Mouse (Mus musculus): Measurements from ENCODE around the gene Traf4. TPM values are rescaled to one million over a fixed set of nuclear protein-coding genes. Genes with fewer than 3 reads are reported as not detected.

Traf4 gene
- polyA plus RNA-seq, 1 experiment, result not detected

DNA sequence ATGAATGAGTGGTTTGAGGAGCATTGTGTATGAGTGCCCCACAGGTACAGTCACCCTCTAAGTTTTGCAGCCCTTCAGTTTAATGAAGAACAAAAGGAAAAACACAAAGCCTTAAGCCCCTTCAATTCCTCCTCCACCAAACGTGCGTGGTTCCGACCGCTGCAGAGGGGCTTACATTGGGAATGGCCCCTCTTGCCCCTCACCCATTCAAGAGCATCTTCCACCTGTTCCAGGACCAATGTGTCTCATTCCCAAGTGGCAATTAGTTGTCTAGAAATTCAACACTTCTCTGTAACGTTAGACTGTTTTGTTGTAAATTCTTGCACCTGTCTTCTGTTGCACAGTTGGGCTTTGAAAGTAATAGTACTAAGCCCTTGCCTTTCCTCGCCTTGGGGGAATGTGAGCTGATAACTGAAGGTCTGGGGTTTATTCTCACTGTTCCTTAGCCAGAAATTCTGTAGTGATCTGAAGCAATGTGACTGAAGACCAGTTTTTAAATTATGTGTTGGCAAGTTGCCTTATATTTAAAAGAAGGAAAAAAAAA, 9.2 kb downstream of the Traf4 start:
- no peak for TF ChIP-seq POLR2A (IDR thresholded peaks at IDR 0.05; ENCODE audit: insufficient read depth, low read depth, low read length)
- no peak for TF ChIP-seq CTCF (IDR thresholded peaks at IDR 0.05; ENCODE audit: insufficient read depth, low read depth, low read length)
- no peak overlapping the region for H3K27ac ChIP-seq (ENCODE audit: insufficient read depth, low read depth, low read length)
- H3K4me1 ChIP-seq (ENCODE audit: control insufficient read depth, insufficient read depth, low read length), result peaks cover 26% of the 10 kb centered on the region
- no peak overlapping the region for H3K4me3 ChIP-seq (ENCODE audit: insufficient read depth, low read depth, low read length)
- WGBS, result 68% methylated on average over 6 of the region's 6 CpGs

DNA sequence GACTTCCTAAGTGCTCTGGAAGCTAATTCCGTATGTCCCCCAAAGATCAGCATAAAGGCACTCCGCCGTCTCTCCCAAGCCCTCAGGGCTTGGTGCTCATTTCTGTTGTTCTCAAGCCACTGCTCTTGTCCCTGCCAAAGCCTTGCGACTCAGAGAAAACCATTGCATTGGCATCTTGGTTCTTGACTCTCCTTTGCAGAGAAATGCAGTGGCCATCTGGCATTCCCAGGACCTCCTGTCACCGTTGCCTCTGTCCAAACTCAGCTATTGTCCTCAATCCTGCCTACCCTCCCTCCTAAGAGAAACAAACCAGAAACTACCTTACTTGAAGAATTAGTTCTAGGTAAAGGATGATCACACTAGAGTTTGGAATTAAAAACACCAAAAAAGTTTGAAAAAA, 9.7 kb downstream of the Traf4 start:
- no peak overlapping the region for H3K27ac ChIP-seq (ENCODE audit: insufficient read depth, low read depth, low read length)

DNA sequence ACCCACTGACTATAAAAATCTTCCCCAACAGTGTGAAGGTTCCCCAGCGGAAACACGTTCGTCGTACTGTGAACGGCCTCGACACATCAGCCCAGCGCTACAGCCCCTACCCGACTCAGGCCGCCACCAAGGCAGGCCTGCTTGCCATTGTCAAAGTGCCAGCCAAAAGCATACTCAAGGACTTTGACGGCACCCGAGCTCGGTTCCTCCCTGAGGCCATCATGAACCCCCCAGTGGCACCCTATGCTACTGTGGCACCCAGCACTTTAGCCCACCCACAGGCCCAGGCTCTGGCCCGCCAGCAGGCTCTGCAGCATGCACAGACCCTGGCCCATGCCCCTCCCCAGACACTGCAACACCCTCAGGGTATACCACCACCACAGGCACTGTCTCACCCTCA, 11.6 kb downstream of the Traf4 start:
- Histone ChIP-seq H3K27ac (ENCODE audit: insufficient read depth, low read depth, low read length) (peak overlapping the region; percentile 83), H3K4me3 (ENCODE audit: insufficient read depth, low read depth, low read length) (no peak overlapping the region), H3K4me1 (ENCODE audit: control insufficient read depth, insufficient read depth, low read length) (peaks cover 24% of the 10 kb centered on the region)
- WGBS, result 35% methylated on average over 13 of the region's 13 CpGs
- TF ChIP-seq POLR2A (IDR thresholded peaks at IDR 0.05; ENCODE audit: insufficient read depth, low read depth, low read length) (no peak), CTCF (IDR thresholded peaks at IDR 0.05; ENCODE audit: insufficient read depth, low read depth, low read length) (no peak)

More for the DNA sequence above, 9.7 kb downstream of the Traf4 start:
- Histone ChIP-seq H3K4me3 (ENCODE audit: insufficient read depth, low read depth, low read length) (no peak overlapping the region), H3K4me1 (ENCODE audit: control insufficient read depth, insufficient read depth, low read length) (peaks cover 26% of the 10 kb centered on the region)
- TF ChIP-seq POLR2A (IDR thresholded peaks at IDR 0.05; ENCODE audit: insufficient read depth, low read depth, low read length) (no peak), CTCF (IDR thresholded peaks at IDR 0.05; ENCODE audit: insufficient read depth, low read depth, low read length) (no peak)
- WGBS, result 71% methylated on average over 5 of the region's 5 CpGs

DNA sequence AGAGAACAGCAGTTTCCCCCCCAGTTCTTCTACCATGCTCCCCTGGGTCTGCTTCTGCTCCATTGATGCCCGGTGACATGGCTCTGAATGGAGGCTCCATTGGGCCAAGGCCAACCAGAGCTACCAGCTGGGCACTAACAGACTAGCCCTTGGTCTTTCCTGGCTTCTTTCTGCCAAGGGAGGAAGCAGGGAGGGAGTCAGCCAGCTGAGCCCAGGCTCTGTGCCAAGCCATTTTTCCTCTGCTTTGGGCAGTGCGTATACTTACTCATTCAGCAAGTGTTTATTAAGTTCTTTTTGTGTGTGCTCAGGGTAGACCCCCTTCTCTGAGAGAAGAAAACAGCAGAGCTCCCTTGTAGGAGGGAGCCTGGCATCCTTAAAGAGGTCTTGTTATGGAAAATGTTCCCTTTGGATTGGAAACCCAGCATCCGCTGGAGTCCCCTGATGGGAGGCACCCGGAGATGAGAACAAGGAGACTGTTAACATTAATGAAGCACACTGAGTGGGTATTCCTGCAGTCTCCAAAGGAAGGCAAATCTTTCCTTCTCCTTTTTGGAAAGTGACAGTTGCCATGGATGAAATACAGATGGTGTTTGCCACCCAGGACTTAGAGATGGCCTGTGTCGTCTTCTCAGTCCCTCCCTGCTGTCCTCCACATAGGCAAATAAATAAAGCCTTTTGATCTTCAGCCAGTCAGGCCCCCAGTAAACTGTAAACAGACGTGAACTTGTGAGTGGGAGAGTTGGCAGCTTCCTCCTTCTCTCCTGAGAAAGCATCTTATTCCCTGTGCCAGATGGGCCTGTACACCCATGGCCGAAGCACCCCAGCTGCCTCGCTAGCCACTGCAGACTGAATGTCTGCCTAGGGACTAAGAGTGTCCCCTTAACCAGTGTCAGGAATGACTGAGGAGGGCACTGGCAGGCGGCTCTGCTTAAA, 12.8 kb downstream of the Traf4 start:
- peaks cover 24% of the 10 kb centered on the region for H3K4me1 ChIP-seq (ENCODE audit: control insufficient read depth, insufficient read depth, low read length)
- WGBS, result 10% methylated on average over 9 of the region's 9 CpGs
- peak overlapping the region; percentile 83 for H3K27ac ChIP-seq (ENCODE audit: insufficient read depth, low read depth, low read length)
- no peak overlapping the region for H3K4me3 ChIP-seq (ENCODE audit: insufficient read depth, low read depth, low read length)
- TF ChIP-seq CTCF (IDR thresholded peaks at IDR 0.05; ENCODE audit: insufficient read depth, low read depth, low read length) (no peak), POLR2A (IDR thresholded peaks at IDR 0.05; ENCODE audit: insufficient read depth, low read depth, low read length) (no peak)

DNA sequence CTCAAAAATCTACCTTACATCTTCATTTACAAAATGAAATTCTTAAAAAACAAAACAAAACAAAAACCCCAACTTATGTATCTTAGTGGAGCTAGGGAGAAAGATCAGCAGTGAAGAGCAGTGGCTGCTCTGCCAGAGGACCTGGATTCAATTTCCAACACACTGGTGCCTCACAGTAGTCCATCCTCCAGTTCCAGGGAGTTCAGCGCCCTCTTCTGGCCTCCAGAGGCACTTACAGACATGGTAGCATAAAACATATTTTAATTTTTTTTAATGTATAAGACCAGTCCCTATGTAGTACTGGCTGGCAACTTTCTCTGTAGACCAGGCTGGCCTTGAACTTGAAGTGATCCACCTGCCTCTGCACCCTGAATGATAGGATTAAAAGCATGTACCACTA, 14.2 kb downstream of the Traf4 start:
- WGBS, result 32% methylated on average over 1 of the region's 1 CpGs
- no peak overlapping the region for H3K4me3 ChIP-seq (ENCODE audit: insufficient read depth, low read depth, low read length)
- H3K27ac ChIP-seq (ENCODE audit: insufficient read depth, low read depth, low read length), result no peak overlapping the region
- H3K4me1 ChIP-seq (ENCODE audit: control insufficient read depth, insufficient read depth, low read length), result peaks cover 27% of the 10 kb centered on the region
- TF ChIP-seq CTCF (IDR thresholded peaks at IDR 0.05; ENCODE audit: insufficient read depth, low read depth, low read length) (no peak), POLR2A (IDR thresholded peaks at IDR 0.05; ENCODE audit: insufficient read depth, low read depth, low read length) (no peak)

DNA sequence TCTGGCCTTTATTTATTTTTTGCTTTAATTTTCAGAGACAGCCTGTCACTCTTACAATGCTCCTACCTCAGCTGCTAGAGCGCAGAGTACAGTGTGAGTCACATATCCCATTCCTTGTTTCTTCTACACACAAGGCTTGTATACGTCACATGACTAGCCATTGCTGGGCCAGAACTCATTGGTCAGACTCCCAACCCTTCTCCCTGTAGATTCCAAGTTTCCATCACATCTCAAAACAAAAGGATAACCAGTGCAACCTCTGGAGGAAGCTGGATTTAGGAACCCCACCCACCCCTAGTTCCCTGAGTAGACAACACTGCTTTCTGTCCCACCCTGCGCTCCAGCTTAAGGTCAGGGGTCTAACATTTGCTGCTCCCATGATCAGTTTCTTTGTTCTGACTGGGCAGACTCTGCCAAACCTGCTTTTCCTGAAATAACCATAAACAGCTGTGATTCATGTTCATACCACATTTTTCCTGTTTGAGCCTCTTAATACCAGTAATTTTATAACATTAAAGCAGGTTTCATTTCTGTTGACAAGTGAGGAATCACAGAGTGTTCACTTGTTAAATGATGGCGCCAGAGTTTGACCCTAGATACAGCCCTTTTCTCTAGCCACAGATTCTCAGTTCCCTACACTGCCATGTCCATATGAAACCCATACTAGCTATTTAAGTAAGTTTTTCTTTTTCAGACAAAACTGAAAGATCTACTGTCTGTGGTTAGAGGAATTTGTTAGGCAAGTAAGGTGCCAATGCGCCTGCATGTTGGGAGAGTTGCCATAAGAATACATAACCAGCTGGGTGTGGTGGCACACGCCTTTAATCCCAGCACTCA, 18.5 kb downstream of the Traf4 start:
- Histone ChIP-seq H3K4me3 (ENCODE audit: insufficient read depth, low read depth, low read length) (no peak overlapping the region), H3K4me1 (ENCODE audit: control insufficient read depth, insufficient read depth, low read length) (peaks cover 4% of the 10 kb centered on the region), H3K27ac (ENCODE audit: insufficient read depth, low read depth, low read length) (no peak overlapping the region)
- no peak for TF ChIP-seq CTCF (IDR thresholded peaks at IDR 0.05; ENCODE audit: insufficient read depth, low read depth, low read length)
- no peak for TF ChIP-seq POLR2A (IDR thresholded peaks at IDR 0.05; ENCODE audit: insufficient read depth, low read depth, low read length)
- WGBS, result 80% methylated on average over 6 of the region's 6 CpGs

DNA sequence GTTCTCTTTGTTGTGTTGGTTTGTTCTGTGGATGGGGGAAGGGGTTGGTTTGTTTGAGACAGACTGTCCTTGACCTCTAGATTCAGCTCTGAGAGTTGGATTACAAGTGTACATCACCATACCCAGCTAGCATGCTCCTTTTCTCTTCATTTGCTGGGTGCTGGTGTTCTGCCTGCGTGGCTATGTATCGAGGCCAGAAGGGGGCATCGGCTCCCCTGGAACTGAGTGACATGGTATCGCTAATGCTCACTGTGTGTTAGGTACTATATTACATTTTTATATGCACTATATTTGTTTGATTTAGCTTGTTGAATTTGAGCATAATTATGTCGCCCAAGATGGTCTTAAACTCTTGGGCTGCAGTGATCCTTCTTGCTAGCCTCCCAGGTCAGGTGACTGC, 19.2 kb downstream of the Traf4 start:
- Histone ChIP-seq H3K4me1 (ENCODE audit: control insufficient read depth, insufficient read depth, low read length) (peaks cover 4% of the 10 kb centered on the region), H3K4me3 (ENCODE audit: insufficient read depth, low read depth, low read length) (no peak overlapping the region), H3K27ac (ENCODE audit: insufficient read depth, low read depth, low read length) (no peak overlapping the region)
- no peak for TF ChIP-seq CTCF (IDR thresholded peaks at IDR 0.05; ENCODE audit: insufficient read depth, low read depth, low read length)
- no peak for TF ChIP-seq POLR2A (IDR thresholded peaks at IDR 0.05; ENCODE audit: insufficient read depth, low read depth, low read length)
- WGBS, result 83% methylated on average over 5 of the region's 5 CpGs

DNA sequence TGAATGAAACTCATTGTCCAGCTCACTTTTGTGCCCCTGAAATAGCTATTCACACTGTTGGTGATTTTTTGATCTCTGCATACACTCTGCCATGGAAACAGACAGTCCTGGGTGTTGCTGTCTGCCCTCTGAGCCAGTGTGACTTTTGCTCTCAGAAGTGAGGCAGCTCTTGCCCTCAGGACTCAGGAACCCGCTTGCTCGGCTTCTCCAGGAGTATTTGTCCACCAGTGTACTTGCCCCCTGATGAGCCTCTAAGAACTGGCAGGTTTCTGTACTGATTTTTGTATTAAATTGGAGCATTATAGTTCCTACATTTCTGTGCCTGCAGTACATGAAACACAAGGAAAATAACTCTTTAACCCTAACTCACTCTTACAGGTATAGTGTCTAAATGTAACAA, 21.9 kb downstream of the Traf4 start:
- WGBS, result 82% methylated on average over 2 of the region's 2 CpGs
- H3K27ac ChIP-seq (ENCODE audit: insufficient read depth, low read depth, low read length), result no peak overlapping the region
- H3K4me1 ChIP-seq (ENCODE audit: control insufficient read depth, insufficient read depth, low read length), result peaks cover 4% of the 10 kb centered on the region
- no peak overlapping the region for H3K4me3 ChIP-seq (ENCODE audit: insufficient read depth, low read depth, low read length)
- TF ChIP-seq POLR2A (IDR thresholded peaks at IDR 0.05; ENCODE audit: insufficient read depth, low read depth, low read length) (no peak), CTCF (IDR thresholded peaks at IDR 0.05; ENCODE audit: insufficient read depth, low read depth, low read length) (no peak)
